Mouse (Mus musculus) thymus, adult 2 months (tissue): ENCODE measurements around the gene Fam92b. TPM values are rescaled to one million over a fixed set of nuclear protein-coding genes. Genes with fewer than 3 reads are reported as not detected.

Source experiments
- DNase-seq: peaks from one replicate; pipeline ENCODE4 v3.0.0; 2021
- H3K27ac ChIP-seq: fragments of 200-500 bp; 2 replicates; pipeline ENCODE4 v1.5.1; 2012; ENCODE audit warnings: low read length, control low read depth; ENCODE audit not compliant: control insufficient read depth, insufficient read depth
- H3K27me3 ChIP-seq: fragments of 200-500 bp; 2 replicates; pipeline ENCODE4 v1.6.1; 2012; ENCODE audit warnings: mild to moderate bottlenecking, low read length, moderate library complexity, mixed read lengths; ENCODE audit not compliant: control insufficient read depth, insufficient read depth
- H3K36me3 ChIP-seq: fragments of 200-500 bp; 2 replicates; pipeline ENCODE4 v1.6.1; 2012; ENCODE audit warnings: mild to moderate bottlenecking, low read length, moderate library complexity; ENCODE audit not compliant: control insufficient read depth, insufficient read depth
- H3K4me1 ChIP-seq: fragments of 200-500 bp; replicated peaks from 2 replicates; pipeline ENCODE4 v1.6.1; 2012; ENCODE audit warnings: low read length; ENCODE audit not compliant: control insufficient read depth, insufficient read depth
- H3K4me3 ChIP-seq: fragments of 200-500 bp; 2 replicates; pipeline ENCODE4 v1.5.1; 2012; ENCODE audit warnings: mild to moderate bottlenecking, low read length, control low read depth, moderate library complexity; ENCODE audit not compliant: control insufficient read depth, insufficient read depth
- CTCF ChIP-seq: fragments of 200-500 bp; IDR thresholded peaks from 2 replicates; pipeline ENCODE4 v1.5.1; 2012; ENCODE audit warnings: mild to moderate bottlenecking, control low read depth, low read length, moderate library complexity, borderline replicate concordance; ENCODE audit not compliant: control insufficient read depth, poor library complexity, insufficient read depth; ENCODE audit errors: extremely low read depth
- POLR2A ChIP-seq: fragments of 200-500 bp; IDR thresholded peaks from 2 replicates; pipeline ENCODE4 v1.6.1; 2012; ENCODE audit warnings: mild to moderate bottlenecking, low read length, control low read depth, moderate library complexity; ENCODE audit not compliant: control insufficient read depth, poor library complexity, insufficient read depth; ENCODE audit errors: extremely low read depth
- WGBS: fragments of 180-500 bp; shearing (Covaris S2); methylation state at CpG from one replicate; pipeline ENCODE4 v1.1.7; 2018; 5-methylcytosine and 5-hydroxymethylcytosine counted together
- polyA plus RNA-seq: library from polyadenylated mRNA; depleted of rRNA; stranded (reverse); fragments of >200 nt; gene quantifications from 2 replicates; pipeline ENCODE4 v1.2.3, GENCODE M21; 2012

Fam92b gene
- polyA plus RNA-seq, 1 experiment, result 0.39 TPM

GRCm38 (mm10) chr8:120190810-120191413 lies 13.6 kb upstream of the Fam92b start:
- H3K4me1 ChIP-seq, result no peaks in the 10 kb centered on the region
- H3K4me3 ChIP-seq, result no peak overlapping the region
- WGBS, result 83% methylated on average over 20 of the region's 20 CpGs
- no peaks in the 10 kb centered on the region for H3K27me3 ChIP-seq
- DNase-seq, result no peak
- H3K27ac ChIP-seq, result no peak overlapping the region
- TF ChIP-seq POLR2A, result no peak
- TF ChIP-seq CTCF, result no peak
- no peaks in the 10 kb centered on the region for H3K36me3 ChIP-seq

- Histone ChIP-seq H3K4me1 (no peaks in the 10 kb centered on the region; the same call in 1 of the 2 replicates), H3K27ac (no peak overlapping the region), H3K27me3 (no peaks in the 10 kb centered on the region), H3K36me3 (no peaks in the 10 kb centered on the region), H3K4me3 (no peak overlapping the region)
- WGBS, result 95% methylated on average over 17 of the region's 17 CpGs
- no peak for TF ChIP-seq CTCF
- no peak for TF ChIP-seq POLR2A
- DNase-seq, result no peak
Measured at GRCm38 (mm10) chr8:120190107-120190809, 13.0 kb upstream of the Fam92b start.

GRCm38 (mm10) chr8:120189440-120189839 lies 12.2 kb upstream of the Fam92b start:
- no peak overlapping the region for H3K27ac ChIP-seq
- no peaks in the 10 kb centered on the region for H3K27me3 ChIP-seq
- DNase-seq, result no peak
- H3K4me3 ChIP-seq, result no peak overlapping the region
- H3K36me3 ChIP-seq, result no peaks in the 10 kb centered on the region
- H3K4me1 ChIP-seq, result no peaks in the 10 kb centered on the region; the same call in 1 of the 2 replicates
- no peak for TF ChIP-seq POLR2A
- TF ChIP-seq CTCF, result no peak
- WGBS, result 91% methylated on average over 6 of the region's 6 CpGs

GRCm38 (mm10) chr8:120188510-120188909 lies 11.2 kb upstream of the Fam92b start:
- no peaks in the 10 kb centered on the region for H3K36me3 ChIP-seq
- no peaks in the 10 kb centered on the region for H3K27me3 ChIP-seq
- H3K27ac ChIP-seq, result no peak overlapping the region
- no peak overlapping the region for H3K4me3 ChIP-seq
- no peak for DNase-seq
- H3K4me1 ChIP-seq, result no peaks in the 10 kb centered on the region; the same call in 1 of the 2 replicates
- TF ChIP-seq POLR2A (no peak), CTCF (no peak)
- 85% methylated on average over 6 of the region's 6 CpGs for WGBS

GRCm38 (mm10) chr8:120186454-120186853 lies 9.2 kb upstream of the Fam92b start:
- WGBS, result 89% methylated on average over 8 of the region's 8 CpGs
- H3K4me3 ChIP-seq, result no peak overlapping the region
- H3K27ac ChIP-seq, result no peak overlapping the region
- no peaks in the 10 kb centered on the region for H3K27me3 ChIP-seq
- no peaks in the 10 kb centered on the region; the same call in 1 of the 2 replicates for H3K4me1 ChIP-seq
- no peaks in the 10 kb centered on the region for H3K36me3 ChIP-seq
- TF ChIP-seq CTCF (no peak), POLR2A (no peak)
- DNase-seq, result no peak

GRCm38 (mm10) chr8:120184850-120185792 lies 7.9 kb upstream of the Fam92b start:
- DNase-seq, result no peak
- H3K36me3 ChIP-seq, result no peaks in the 10 kb centered on the region

More at GRCm38 (mm10) chr8:120184850-120185792, 7.9 kb upstream of the Fam92b start:
- no peaks in the 10 kb centered on the region for H3K27me3 ChIP-seq
- no peak overlapping the region for H3K4me3 ChIP-seq
- no peaks in the 10 kb centered on the region; the same call in 1 of the 2 replicates for H3K4me1 ChIP-seq
- WGBS, result 75% methylated on average over 16 of the region's 17 CpGs
- H3K27ac ChIP-seq, result no peak overlapping the region
- TF ChIP-seq POLR2A (no peak), CTCF (no peak)
